Mouse (Mus musculus) megakaryocyte, adult 5-6 weeks (primary cell): ENCODE results near the gene 1700040F15Rik. TPM values are rescaled to one million over a fixed set of nuclear protein-coding genes. Genes with fewer than 3 reads are reported as not detected.
"Not testable (repeated sequence)": the region's sequence is repeated elsewhere in the genome, so short reads cannot be mapped to it uniquely, and the experiment has no call there.

ENCODE experiments used
- ATAC-seq: 2 replicates; pipeline ENCODE4 v1.8.0; 2016; ENCODE audit warnings: mild to moderate bottlenecking, inconsistent platforms; ENCODE audit not compliant: poor library complexity, severe bottlenecking
- total RNA-seq, 2 experiments: library from RNA; stranded (forward) in 1 of 2; stranded (reverse) in 1 of 2; fragments of 153-499, 151-499 nt in 1 of 2; fragments of 221-1000, 200-1000 nt in 1 of 2; gene quantifications; 2 replicates each; pipeline versions ENCODE4 v1.2.3 to v1.2.4; 2015 to 2017

1700040F15Rik gene
- total RNA-seq (2015) (not detected in 2 replicates), total RNA-seq (2017) (not detected in 2 replicates)

DNA sequence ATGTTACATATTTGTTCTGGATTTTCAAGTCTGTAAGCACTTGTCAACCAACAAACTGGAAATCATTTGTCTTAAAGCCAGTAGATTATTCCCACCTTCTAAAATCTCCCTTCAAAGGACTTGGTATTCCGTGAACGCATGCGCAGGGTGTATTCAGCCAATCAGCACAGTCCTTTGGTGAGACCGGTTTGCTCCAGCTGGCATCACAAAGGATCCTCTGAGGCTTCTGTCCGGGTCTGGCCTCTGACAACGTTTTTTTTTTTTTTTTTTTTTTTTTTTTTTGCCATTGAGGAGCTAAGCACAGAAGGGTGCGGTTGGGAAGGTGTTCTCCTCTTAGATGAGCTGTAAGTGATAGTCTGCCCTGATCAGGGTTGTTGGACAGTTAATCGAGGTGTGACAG, at the start of gene 1700040F15Rik:
TSS of gene 1700040F15Rik (plus strand) at position 301 of the 400 bp plus-strand sequence.
- ATAC-seq: not testable (repeated sequence)
